Mouse (Mus musculus) frontal cortex, postnatal 25 days (tissue): ENCODE data around the gene Commd1.

ENCODE experiments used
- DNase-seq, 2 experiments: peaks; one replicate each; pipeline ENCODE4 v3.0.0; 2022; ENCODE audit warnings: low spot score in 2 of 2

Commd1 gene

DNA sequence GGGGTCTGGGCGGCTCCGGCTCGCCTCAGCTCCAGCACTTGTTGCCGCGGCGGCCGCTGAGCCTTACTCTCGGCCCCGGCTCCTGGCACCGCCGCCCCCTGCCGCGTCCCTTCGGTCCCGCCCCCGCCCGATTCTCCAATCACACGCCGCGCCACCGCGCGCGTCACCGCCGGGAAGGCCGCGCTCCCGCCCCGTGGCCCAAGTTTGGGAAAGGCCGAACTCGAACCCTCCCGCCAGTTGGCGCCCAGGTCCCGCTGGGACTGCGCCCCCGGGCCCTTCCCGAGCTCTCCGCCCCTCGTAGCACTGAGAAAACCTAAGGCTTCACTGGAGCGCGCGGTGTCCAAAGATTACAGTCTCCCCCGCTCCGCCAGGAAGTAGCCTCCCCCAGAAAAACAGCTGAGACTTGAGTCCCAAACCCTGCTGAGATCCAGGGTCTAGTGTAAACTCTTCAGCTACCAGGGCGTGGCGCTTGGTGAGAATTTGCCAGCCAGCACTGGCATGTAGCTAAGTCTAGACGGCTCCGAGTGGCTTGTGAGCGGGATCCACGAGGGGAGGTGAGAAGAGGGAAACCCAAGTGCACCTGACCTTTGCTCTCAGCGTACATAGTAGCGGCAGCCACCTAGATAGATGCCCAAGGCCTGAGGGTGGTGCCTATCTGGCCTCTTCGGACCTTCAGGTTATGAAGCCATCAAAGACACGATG is 122.4 kb downstream of the Commd1 start:
- DNase-seq, result peak; percentile 54 to 63

- DNase-seq, result no peak
Observed at GRCm38 (mm10) chr11:22859301-22859632, 122.9 kb downstream of the Commd1 start.

DNA sequence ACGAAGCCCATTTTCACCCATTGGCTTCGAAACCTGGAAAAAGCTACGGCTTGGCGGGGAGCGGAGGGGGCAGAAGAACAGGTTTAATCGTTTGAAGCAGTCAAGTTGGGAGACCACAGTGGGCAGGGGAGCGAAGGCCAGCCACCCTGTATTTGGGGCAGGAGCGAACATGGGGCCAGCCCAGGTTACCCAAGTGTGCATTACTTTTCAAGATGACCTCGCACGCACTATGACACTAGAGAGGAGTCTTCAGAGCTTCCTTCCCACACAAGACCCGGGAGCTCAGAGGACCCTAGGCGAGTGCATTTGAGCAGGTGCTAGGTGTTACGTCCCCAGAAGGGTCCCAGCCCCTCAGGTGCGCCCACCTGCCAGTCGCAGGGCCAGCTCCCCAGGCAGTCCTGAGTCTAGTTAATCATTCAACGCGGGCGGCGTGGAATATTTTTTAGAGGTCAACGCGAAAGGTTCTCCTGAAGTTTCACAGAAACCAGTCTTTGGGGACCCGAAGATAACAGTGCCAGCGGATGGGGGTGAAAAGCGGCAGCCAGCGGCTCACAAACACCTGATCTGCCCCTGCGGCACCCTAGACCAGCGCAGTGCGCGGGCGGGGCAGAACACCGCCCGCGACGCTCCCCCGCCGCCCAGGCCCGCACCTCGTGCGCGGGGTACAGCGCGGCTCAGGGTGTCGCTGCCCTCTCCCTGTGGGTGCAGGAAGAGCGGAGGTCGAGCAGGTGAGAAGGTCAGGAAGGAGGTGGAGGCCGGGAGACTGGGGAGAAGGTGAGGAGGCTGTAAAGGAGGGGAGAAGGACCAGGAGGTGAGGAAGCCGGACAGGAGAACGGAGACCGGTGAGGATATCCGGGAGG is 123.5 kb downstream of the Commd1 start:
- DNase-seq, result no peak

- no peak for DNase-seq
Observed at GRCm38 (mm10) chr11:22857705-22858440, 124.3 kb downstream of the Commd1 start.

GRCm38 (mm10) chr11:22857106-22857704 is 125.0 kb downstream of the Commd1 start:
- DNase-seq, result no peak

DNA sequence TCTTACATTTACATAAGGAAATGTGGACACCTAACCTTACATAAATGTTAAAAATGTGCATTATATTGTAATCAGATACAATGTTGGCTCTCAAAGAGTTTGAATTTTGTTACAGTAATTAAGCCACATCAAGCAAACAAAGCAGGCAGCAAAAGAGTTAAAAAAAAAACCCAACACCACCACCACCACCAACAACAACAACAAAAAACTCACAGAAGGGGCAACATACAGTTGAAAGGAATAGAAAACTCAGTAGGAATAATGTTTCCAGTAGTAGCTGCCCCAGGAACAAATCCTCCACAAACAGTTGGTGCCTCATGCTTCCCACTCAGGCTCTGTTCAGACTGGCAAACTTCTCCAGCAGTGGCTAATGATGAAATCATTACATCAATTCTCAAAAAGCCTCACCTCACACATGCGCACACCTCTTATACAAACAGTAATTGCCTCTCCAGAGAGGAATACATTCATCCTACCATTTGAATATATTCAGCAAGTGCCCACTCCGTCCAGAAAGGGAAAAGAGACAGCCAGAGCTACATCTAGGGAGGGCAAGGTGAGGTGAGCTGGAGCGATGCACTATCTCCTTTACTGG is 125.7 kb downstream of the Commd1 start:
- no peak for DNase-seq

- DNase-seq, result no peak
Observed at GRCm38 (mm10) chr11:22854571-22854970, 127.6 kb downstream of the Commd1 start.

- no peak for DNase-seq
Observed at GRCm38 (mm10) chr11:22853477-22854157, 128.6 kb downstream of the Commd1 start.

DNA sequence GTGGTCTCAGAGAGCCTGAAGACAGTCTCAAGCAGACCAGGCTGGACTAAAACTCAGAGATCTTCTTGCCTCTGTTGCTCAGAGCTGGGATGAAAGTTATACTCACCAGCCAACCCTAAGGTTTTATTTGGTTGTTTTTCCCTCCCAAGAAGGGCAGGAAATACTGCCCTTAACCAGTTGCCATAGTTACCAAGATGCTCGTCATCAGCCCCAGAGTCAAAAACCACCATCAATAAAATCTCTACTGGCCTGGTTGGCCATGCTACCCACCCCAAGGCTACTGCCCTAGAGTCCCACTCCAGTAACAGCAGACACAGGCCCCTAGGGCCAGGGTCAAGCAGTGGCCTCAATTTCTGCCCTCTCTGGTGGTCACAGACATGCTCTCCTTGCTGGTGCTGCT is 129.7 kb downstream of the Commd1 start:
- DNase-seq, result no peak

- no peak for DNase-seq
Observed at GRCm38 (mm10) chr11:22851416-22851815, 130.8 kb downstream of the Commd1 start.

GRCm38 (mm10) chr11:22850077-22850476 is 132.1 kb downstream of the Commd1 start:
- no peak for DNase-seq

DNA sequence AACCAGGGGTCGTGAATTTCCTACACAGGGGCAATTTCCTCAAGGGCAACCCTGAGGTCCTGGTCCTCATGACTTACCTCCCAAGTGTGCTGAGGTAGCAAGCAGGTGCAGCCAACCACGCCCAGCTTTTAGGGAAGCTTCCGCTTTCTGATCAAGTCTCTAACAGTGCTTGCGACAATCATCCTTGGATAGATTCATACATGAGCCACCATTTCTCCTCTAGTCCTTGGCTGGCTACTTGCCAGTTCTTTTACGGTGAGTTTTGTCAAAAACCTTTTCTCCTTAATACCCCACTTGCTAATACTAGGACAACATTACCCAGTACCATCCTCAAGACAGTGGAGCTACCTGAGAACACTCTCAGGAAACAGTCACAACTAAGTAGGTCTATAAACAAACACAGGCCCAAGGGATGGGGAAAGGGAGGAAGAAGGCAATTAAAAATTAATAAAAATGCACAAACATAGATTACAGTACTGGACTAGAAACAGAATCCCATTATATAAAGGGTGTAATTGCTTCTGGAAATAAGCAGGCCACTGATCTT is 133.5 kb downstream of the Commd1 start:
- DNase-seq, result no peak

DNA sequence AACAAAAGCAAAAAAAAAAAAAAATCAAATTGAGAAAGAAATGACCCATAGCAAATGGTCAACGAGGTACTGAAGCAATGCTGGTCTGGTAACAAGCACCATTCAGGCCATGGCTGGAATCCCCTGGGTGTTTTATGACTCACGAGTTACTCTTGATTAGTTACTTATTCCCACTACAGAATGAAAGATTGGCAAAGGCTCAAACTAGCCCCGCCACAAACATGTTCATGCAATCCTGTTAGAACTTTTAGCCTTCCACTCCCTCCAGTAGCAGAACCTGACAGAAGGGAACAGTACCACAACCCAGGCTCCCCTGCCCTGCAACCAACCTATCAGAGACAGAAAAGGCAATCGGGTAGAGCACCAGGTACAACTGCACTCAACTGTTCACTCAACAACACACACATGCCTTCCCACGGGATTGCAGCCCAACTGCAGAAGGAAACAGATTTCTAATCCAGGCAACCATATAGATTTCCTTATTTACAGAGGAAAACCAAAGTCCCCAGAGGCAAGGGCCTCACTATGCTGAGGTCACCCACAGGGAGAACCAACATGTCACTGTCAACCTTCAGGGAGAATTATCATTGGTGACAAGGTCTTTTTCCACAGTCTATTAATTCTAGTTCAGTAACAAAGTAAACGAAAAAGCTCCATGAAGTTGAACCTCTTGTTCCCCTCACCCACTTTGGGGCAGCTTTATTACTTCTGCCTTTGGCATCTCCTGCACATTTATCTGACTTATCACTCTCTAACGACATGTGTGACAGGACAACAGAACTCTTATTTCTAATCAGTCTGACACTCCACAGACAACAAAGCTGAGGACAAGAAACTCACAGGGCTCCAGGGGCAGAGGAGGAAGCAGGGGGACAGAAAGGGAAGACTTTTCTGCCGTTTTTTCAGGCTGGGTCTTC is 134.2 kb downstream of the Commd1 start:
- no peak for DNase-seq

- DNase-seq, result no peak
Observed at GRCm38 (mm10) chr11:22846960-22847731, 135.0 kb downstream of the Commd1 start.
